Mouse (Mus musculus) MEL (cell line): Measurements from ENCODE around the gene Cwc27. TPM values are rescaled to one million over a fixed set of nuclear protein-coding genes. Genes with fewer than 3 reads are reported as not detected.

Source experiments
- DNase-seq: peaks from one replicate; pipeline ENCODE4 v3.0.0; 2011; ENCODE audit warnings: low read depth, low spot score
- H3K27ac ChIP-seq: 2 replicates; pipeline ENCODE4 v1.5.1; 2012; ENCODE audit warnings: low read depth, mild to moderate bottlenecking, control low read depth, low read length, moderate library complexity; ENCODE audit not compliant: control insufficient read depth
- H3K27me3 ChIP-seq, 2 experiments: fragments of 150-350 bp in 1 of 2; sonication (generic) in 1 of 2; 2 replicates each; pipeline ENCODE4 v1.6.1; 2012; ENCODE audit warnings: low read length in 2 of 2, mild to moderate bottlenecking in 2 of 2, improper control_type of control experiment in 1 of 2, moderate library complexity in 1 of 2; ENCODE audit not compliant: insufficient read depth in 2 of 2, control insufficient read depth in 1 of 2
- H3K36me3 ChIP-seq, 2 experiments: 2 replicates each; pipeline ENCODE4 v1.6.1; 2012 to 2014; ENCODE audit warnings: low read length in 2 of 2, improper control_type of control experiment in 1 of 2, inconsistent platforms in 1 of 2, mild to moderate bottlenecking in 1 of 2; ENCODE audit not compliant: insufficient read depth in 2 of 2, control insufficient read depth in 1 of 2
- H3K4me1 ChIP-seq, 2 experiments: fragments of 150-350 bp in 1 of 2; sonication (generic) in 1 of 2; 2 replicates each; pipeline ENCODE4 v1.6.1; 2012; ENCODE audit warnings: low read length in 2 of 2, improper control_type of control experiment in 1 of 2, mild to moderate bottlenecking in 1 of 2; ENCODE audit not compliant: insufficient read depth in 2 of 2, control insufficient read depth in 1 of 2
- H3K4me3 ChIP-seq, 2 experiments: fragments of 150-350 bp in 1 of 2; sonication (generic) in 1 of 2; 2 replicates each; pipeline ENCODE4 v1.5.1; 2012; ENCODE audit warnings: low read depth in 2 of 2, low read length in 2 of 2, mild to moderate bottlenecking in 2 of 2, moderate library complexity in 2 of 2, control low read depth in 1 of 2, improper control_type of control experiment in 1 of 2; ENCODE audit not compliant: control insufficient read depth in 1 of 2, insufficient read depth in 1 of 2
- H3K79me2 ChIP-seq: 2 replicates; pipeline ENCODE4 v1.6.1; 2012; ENCODE audit warnings: mild to moderate bottlenecking, low read length, moderate library complexity; ENCODE audit not compliant: control insufficient read depth, poor library complexity, insufficient read depth
- H3K9ac ChIP-seq: 2 replicates; pipeline ENCODE4 v1.6.1; 2012; ENCODE audit warnings: low read depth, mild to moderate bottlenecking, control low read depth, low read length, moderate library complexity; ENCODE audit not compliant: control insufficient read depth, poor library complexity, severe bottlenecking
- H3K9me3 ChIP-seq: fragments of 150-350 bp; sonication (generic); replicated peaks from 2 replicates; pipeline ENCODE4 v1.6.1; 2012; ENCODE audit warnings: mild to moderate bottlenecking, low read length, improper control_type of control experiment, moderate library complexity; ENCODE audit not compliant: insufficient read depth
- BHLHE40 ChIP-seq: IDR thresholded peaks from 2 replicates; pipeline ENCODE4 v1.6.1; 2012; ENCODE audit warnings: low read depth, mild to moderate bottlenecking, inconsistent platforms, low read length, improper control_type of control experiment, borderline replicate concordance
- CHD2 ChIP-seq: IDR thresholded peaks from 2 replicates; pipeline ENCODE4 v1.6.1; 2011; ENCODE audit warnings: low read length, improper control_type of control experiment
- E2F4 ChIP-seq: IDR thresholded peaks from 2 replicates; pipeline ENCODE4 v1.6.1; 2011; ENCODE audit warnings: low read depth, low read length, improper control_type of control experiment, borderline replicate concordance
- EP300 ChIP-seq, 2 experiments: IDR thresholded peaks; 2 replicates each; pipeline ENCODE4 v1.6.1; 2011; ENCODE audit warnings: improper control_type of control experiment in 2 of 2, low read length in 2 of 2, low read depth in 1 of 2, mild to moderate bottlenecking in 1 of 2
- ETS1 ChIP-seq: IDR thresholded peaks from 2 replicates; pipeline ENCODE4 v1.6.1; 2012; ENCODE audit warnings: low read depth, mild to moderate bottlenecking, inconsistent platforms, low read length, improper control_type of control experiment, moderate library complexity
- GABPA ChIP-seq: IDR thresholded peaks from 2 replicates; pipeline ENCODE4 v1.6.1; 2012; ENCODE audit warnings: low read depth, mild to moderate bottlenecking, inconsistent platforms, low read length, improper control_type of control experiment, moderate library complexity
- MAFK ChIP-seq: IDR thresholded peaks from 2 replicates; pipeline ENCODE4 v1.6.1; 2011; ENCODE audit warnings: low read depth, mild to moderate bottlenecking, low read length, improper control_type of control experiment, borderline replicate concordance
- MEF2A ChIP-seq: IDR thresholded peaks from 2 replicates; pipeline ENCODE4 v1.6.1; 2014; ENCODE audit warnings: low read depth, mild to moderate bottlenecking, inconsistent platforms, low read length, improper control_type of control experiment; ENCODE audit not compliant: poor library complexity, insufficient replicate concordance, severe bottlenecking; ENCODE audit errors: extremely low read depth
- MYB ChIP-seq: IDR thresholded peaks from 2 replicates; pipeline ENCODE4 v1.6.1; 2011; ENCODE audit warnings: mild to moderate bottlenecking, low read depth, low read length, improper control_type of control experiment
- NELFE ChIP-seq: IDR thresholded peaks from 2 replicates; pipeline ENCODE4 v1.6.1; 2011; ENCODE audit warnings: low read depth, low read length, improper control_type of control experiment
- NRF1 ChIP-seq: IDR thresholded peaks from 2 replicates; pipeline ENCODE4 v1.6.1; 2014; ENCODE audit warnings: low read depth, mild to moderate bottlenecking, inconsistent platforms, low read length, improper control_type of control experiment, moderate library complexity; ENCODE audit not compliant: poor library complexity, insufficient read depth, severe bottlenecking
- POLR2AphosphoS5 ChIP-seq: IDR thresholded peaks from 2 replicates; pipeline ENCODE4 v1.6.1; 2012; ENCODE audit warnings: low read depth, borderline replicate concordance, mild to moderate bottlenecking, inconsistent platforms, low read length, moderate library complexity, mixed read lengths
- RCOR1 ChIP-seq: IDR thresholded peaks from 2 replicates; pipeline ENCODE4 v1.6.1; 2012; ENCODE audit warnings: low read depth, mild to moderate bottlenecking, inconsistent platforms, low read length, improper control_type of control experiment
- TAL1 ChIP-seq: IDR thresholded peaks from 2 replicates; pipeline ENCODE4 v1.6.1; 2012; ENCODE audit warnings: mild to moderate bottlenecking, inconsistent platforms, low read length, moderate library complexity, mixed read lengths
- TBP ChIP-seq: IDR thresholded peaks from 2 replicates; pipeline ENCODE4 v1.8.0; 2011; ENCODE audit warnings: low read depth, low read length, improper control_type of control experiment
- UBTF ChIP-seq: IDR thresholded peaks from 2 replicates; pipeline ENCODE4 v1.6.1; 2012; ENCODE audit warnings: low read depth, mild to moderate bottlenecking, inconsistent platforms, low read length, improper control_type of control experiment, moderate library complexity, borderline replicate concordance; ENCODE audit not compliant: insufficient read depth
- USF2 ChIP-seq, 2 experiments: IDR thresholded peaks; 2 replicates each; pipeline ENCODE4 v1.6.1; 2011 to 2012; ENCODE audit warnings: improper control_type of control experiment in 2 of 2, low read length in 2 of 2, borderline replicate concordance in 1 of 2, inconsistent platforms in 1 of 2, low read depth in 1 of 2, mild to moderate bottlenecking in 1 of 2; ENCODE audit not compliant: insufficient read depth in 1 of 2
- ZMIZ1 ChIP-seq: IDR thresholded peaks from 2 replicates; pipeline ENCODE4 v1.6.1; 2012; ENCODE audit warnings: low read depth, mild to moderate bottlenecking, inconsistent platforms, low read length, improper control_type of control experiment, moderate library complexity
- polyA plus RNA-seq, 2 experiments: library from polyadenylated mRNA; stranded (reverse) in 1 of 2; unstranded in 1 of 2; fragments of >175 nt in 1 of 2; fragments of >200 nt in 1 of 2; gene quantifications; 2 replicates each; pipeline versions ENCODE4 v1.2.1 to v1.2.4; 2012; ENCODE audit warnings: low replicate concordance in 2 of 2, low read depth in 1 of 2; ENCODE audit not compliant: insufficient read length in 2 of 2, insufficient read depth in 1 of 2, missing spikeins in 1 of 2
- total RNA-seq: library from RNA; depleted of rRNA; stranded (reverse); fragments of 300-350 nt; gene quantifications from 2 replicates; pipeline ENCODE4 v1.2.3, GENCODE M21; 2012

Gene Cwc27
- total and polyA plus RNA-seq, 3 experiments: 18.3 to 22.0 TPM; not detected in 1

- no peaks in the 10 kb centered on the region for H3K9me3 ChIP-seq
- no peaks in the 10 kb centered on the region for H3K79me2 ChIP-seq
- DNase-seq: no peak
- no peaks in the 10 kb centered on the region for H3K27me3 ChIP-seq
- H3K9ac ChIP-seq: no peak overlapping the region
- H3K27ac ChIP-seq: no peak overlapping the region
- H3K4me3 ChIP-seq: no peak overlapping the region
- peaks cover 0 to 4% of the 10 kb centered on the region in 2 experiments; a peak in 3 of 4 replicates for H3K36me3 ChIP-seq
- TF ChIP-seq TAL1 (no peak), EP300 (IDR thresholded peaks at IDR 0.05; ENCODE audit: low read depth in 1 of 2, low read length in 2 of 2) (no peak), MEF2A (no peak), MYB (no peak), BHLHE40 (no peak), UBTF (no peak), MAFK (no peak)
- TF ChIP-seq, all 39 proteins: peak for 0
- no peaks in the 10 kb centered on the region for H3K4me1 ChIP-seq
Observed at GRCm38 (mm10) chr13:104763193-104763592, 53.7 kb downstream of the Cwc27 start.

GRCm38 (mm10) chr13:104762401-104762800 is 54.5 kb downstream of the Cwc27 start:
- Histone ChIP-seq H3K9ac (no peak overlapping the region), H3K4me3 (no peak overlapping the region), H3K27me3 (no peaks in the 10 kb centered on the region), H3K27ac (no peak overlapping the region), H3K4me1 (no peaks in the 10 kb centered on the region), H3K36me3 (peaks cover 0 to 4% of the 10 kb centered on the region in 2 experiments; a peak in 3 of 4 replicates)
- DNase-seq: no peak
- TF ChIP-seq ETS1 (no peak), TBP (no peak), RCOR1 (no peak), UBTF (no peak), GABPA (no peak), EP300 (IDR thresholded peaks at IDR 0.05; ENCODE audit: low read depth in 1 of 2, low read length in 2 of 2) (no peak), TAL1 (no peak), MEF2A (no peak), ZMIZ1 (no peak), NELFE (no peak), USF2 (IDR thresholded peaks at IDR 0.05; ENCODE audit: borderline replicate concordance in 1 of 2, insufficient read depth in 1 of 2, low read depth in 1 of 2, low read length in 2 of 2) (no peak), BHLHE40 (no peak), NRF1 (no peak), CHD2 (no peak), E2F4 (no peak), POLR2AphosphoS5 (no peak)
- TF ChIP-seq, all 39 proteins: peak for 0
- Histone ChIP-seq H3K79me2 (no peaks in the 10 kb centered on the region), H3K9me3 (no peaks in the 10 kb centered on the region)
